Mouse (Mus musculus) adrenal gland (tissue): ENCODE results near the gene Calm5.
"Not testable (repeated sequence)": the region's sequence is repeated elsewhere in the genome, so short reads cannot be mapped to it uniquely, and the experiment has no call there.

ENCODE experiments used
- intact Hi-C: fragments of 180-260 bp; cut with DNase I; formaldehyde crosslinking; loops from one replicate; pipeline ENCODE4 v1.15.1; 2025
- long read RNA-seq, 2 experiments: library from polyadenylated mRNA; unstranded; transcript quantifications; one replicate each; pipeline ENCODE4 v2.0.0; 2020; ENCODE audit warnings: borderline replicate concordance in 1 of 2; ENCODE audit not compliant: insufficient replicate concordance in 1 of 2

Gene Calm5
- long read RNA-seq, experiment 1 = 0 reads
- long read RNA-seq, experiment 2 = 0 reads

- intact Hi-C loops = not testable (repeated sequence)
Observed at GRCm38 (mm10) chr13:3853648-3854333, at the start of gene Calm5. TSS of gene Calm5 (plus strand) at chr13:3854173.

- intact Hi-C loops = no loop called here
Observed at GRCm38 (mm10) chr13:3804186-3804585, 49.8 kb upstream of the Calm5 start, which contains the start of gene Calml3. TSS of gene Calml3 (minus strand) at chr13:3804316.

- intact Hi-C loops = no loop called here
Observed at GRCm38 (mm10) chr13:3805132-3805531, 48.8 kb upstream of the Calm5 start.

GRCm38 (mm10) chr13:3805638-3806037, 48.3 kb upstream of the Calm5 start:
- intact Hi-C loops = no loop called here

- intact Hi-C loops = no loop called here
Observed at GRCm38 (mm10) chr13:3807131-3807827, 46.7 kb upstream of the Calm5 start.

GRCm38 (mm10) chr13:3818012-3818739, 35.8 kb upstream of the Calm5 start:
- intact Hi-C loops = no loop called here

GRCm38 (mm10) chr13:3818740-3819076, 35.3 kb upstream of the Calm5 start:
- intact Hi-C loops = no loop called here

GRCm38 (mm10) chr13:3822105-3822504, 31.9 kb upstream of the Calm5 start:
- intact Hi-C loops = loop anchor here (5.0 kb wide), 1 partner anchor 45 kb away; no protein-coding TSS in a partner anchor

- intact Hi-C loops = no loop called here
Observed at GRCm38 (mm10) chr13:3825726-3826125, 28.2 kb upstream of the Calm5 start.

- intact Hi-C loops = no loop called here
Observed at GRCm38 (mm10) chr13:3831546-3831945, 22.4 kb upstream of the Calm5 start.

- intact Hi-C loops = no loop called here
Observed at GRCm38 (mm10) chr13:3831994-3832393, 22.0 kb upstream of the Calm5 start.

- intact Hi-C loops = no loop called here
Observed at GRCm38 (mm10) chr13:3832450-3832849, 21.5 kb upstream of the Calm5 start.

GRCm38 (mm10) chr13:3833644-3834043, 20.3 kb upstream of the Calm5 start:
- intact Hi-C loops = not testable (repeated sequence)

- intact Hi-C loops = not testable (repeated sequence)
Observed at GRCm38 (mm10) chr13:3837312-3837807, 16.6 kb upstream of the Calm5 start, which contains the start of gene Calm4. TSS of gene Calm4 (plus strand) at chr13:3837757.

- intact Hi-C loops = not testable (repeated sequence)
Observed at GRCm38 (mm10) chr13:3840662-3841061, 13.3 kb upstream of the Calm5 start.

- intact Hi-C loops = no loop called here
Observed at GRCm38 (mm10) chr13:3850330-3850729, 3.6 kb upstream of the Calm5 start.

- intact Hi-C loops = no loop called here
Observed at GRCm38 (mm10) chr13:3854856-3855255, 883 bp downstream of the Calm5 start.

- intact Hi-C loops = no loop called here
Observed at GRCm38 (mm10) chr13:3856252-3856651, 2.3 kb downstream of the Calm5 start.

- intact Hi-C loops = no loop called here
Observed at GRCm38 (mm10) chr13:3861251-3861650, 7.3 kb downstream of the Calm5 start.

GRCm38 (mm10) chr13:3862325-3862724, 8.4 kb downstream of the Calm5 start:
- intact Hi-C loops = no loop called here

GRCm38 (mm10) chr13:3862922-3863580, 9.1 kb downstream of the Calm5 start:
- intact Hi-C loops = no loop called here
